Mouse (Mus musculus) embryonic fibroblast, embryonic 13.5 days (primary cell): ENCODE results near the gene Stk10.

Experiments
- CTCF ChIP-seq: IDR thresholded peaks from 2 replicates; pipeline ENCODE4 v1.5.1; 2011; ENCODE audit warnings: mild to moderate bottlenecking, control low read depth, low read length, moderate library complexity, borderline replicate concordance; ENCODE audit not compliant: insufficient read depth
- POLR2A ChIP-seq: IDR thresholded peaks from 2 replicates; pipeline ENCODE4 v1.6.1; 2011; ENCODE audit warnings: low read depth, mild to moderate bottlenecking, control low read depth, low read length, moderate library complexity

- no peak for TF ChIP-seq CTCF
- TF ChIP-seq POLR2A, result no peak
These were observed 35.0 kb downstream of the Stk10 start for GRCm38 (mm10) chr11:32568060-32568459.
